Mouse (Mus musculus) gastrocnemius, adult 18-20 months (tissue): ENCODE measurements around the gene Gna15. TPM values are rescaled to one million over a fixed set of nuclear protein-coding genes. Genes with fewer than 3 reads are reported as not detected.
A peak's percentile ranks its signal among the peaks of the same experiment; 100 is the strongest.

Experiments used
- DNase-seq: peaks from one replicate; pipeline ENCODE4 v3.0.0; 2021; ENCODE audit warnings: low spot score
- long read RNA-seq, 2 experiments: library from polyadenylated mRNA; stranded (forward); transcript quantifications; one replicate each; pipeline ENCODE4 v2.0.0; 2021
- total RNA-seq, 2 experiments: library from RNA; stranded (reverse); gene quantifications; 2 replicates each; pipeline ENCODE4 v1.2.3; 2021

Gna15 gene
- under 1 TPM; 0.53 to 0.57 TPM for total RNA-seq
- long read RNA-seq, experiment 1, result 0 reads
- long read RNA-seq, experiment 2, partial matches to known transcripts, result 0 of 1 reads
- long read RNA-seq, experiment 2, other reads (novel, unspliced or antisense), result 1 of 1 reads

- no peak for DNase-seq
Observed at GRCm38 (mm10) chr10:81524051-81524605, at the start of gene Gna15. Gna15 (minus strand) TSS chr10:81524225.

GRCm38 (mm10) chr10:81572975-81573374, 49.0 kb upstream of the Gna15 start:
- DNase-seq, result peak; percentile 75

GRCm38 (mm10) chr10:81572133-81572671, 48.2 kb upstream of the Gna15 start:
- no peak for DNase-seq

- peak; percentile 99 for DNase-seq
Observed at GRCm38 (mm10) chr10:81571501-81571876, 47.5 kb upstream of the Gna15 start.

- peak; percentile 94 for DNase-seq
Observed at GRCm38 (mm10) chr10:81570831-81571500, 46.9 kb upstream of the Gna15 start.

- no peak for DNase-seq
Observed at GRCm38 (mm10) chr10:81570238-81570800, 46.3 kb upstream of the Gna15 start.

GRCm38 (mm10) chr10:81569507-81570237, 45.6 kb upstream of the Gna15 start:
- DNase-seq, result no peak

- DNase-seq, result no peak
Observed at GRCm38 (mm10) chr10:81568381-81569191, 44.6 kb upstream of the Gna15 start.

GRCm38 (mm10) chr10:81565257-81566228, 41.5 kb upstream of the Gna15 start:
- no peak for DNase-seq

- DNase-seq, result no peak
Observed at GRCm38 (mm10) chr10:81564734-81565133, 40.7 kb upstream of the Gna15 start.

- no peak for DNase-seq
Observed at GRCm38 (mm10) chr10:81564216-81564615, 40.2 kb upstream of the Gna15 start.

GRCm38 (mm10) chr10:81563481-81563880, 39.5 kb upstream of the Gna15 start:
- DNase-seq, result no peak

- no peak for DNase-seq
Observed at GRCm38 (mm10) chr10:81562411-81562810, 38.4 kb upstream of the Gna15 start.

- DNase-seq, result no peak
Observed at GRCm38 (mm10) chr10:81560719-81561459, 36.9 kb upstream of the Gna15 start.

GRCm38 (mm10) chr10:81559627-81560539, 35.9 kb upstream of the Gna15 start:
- peak; percentile 61 for DNase-seq

- peak; percentile 76 for DNase-seq
Observed at GRCm38 (mm10) chr10:81559163-81559626, 35.2 kb upstream of the Gna15 start, which contains the start of gene Aes. Aes (plus strand) TSS chr10:81559488.

GRCm38 (mm10) chr10:81557491-81557890, 33.5 kb upstream of the Gna15 start:
- DNase-seq, result no peak

- no peak for DNase-seq
Observed at GRCm38 (mm10) chr10:81556282-81556681, 32.3 kb upstream of the Gna15 start.
